Mouse (Mus musculus): ENCODE results near the gene Ttll5. TPM values are rescaled to one million over a fixed set of nuclear protein-coding genes. Genes with fewer than 3 reads are reported as not detected.

Ttll5 gene
- total RNA-seq, 2 experiments from 2014 or later: 48.5 to 48.6 TPM

GRCm38 (mm10) chr12:86039751-86040150, 215.3 kb downstream of the Ttll5 start:
- TF ChIP-seq CTCF (conservative IDR thresholded peaks at IDR 0.05): no peak
- DNase-seq (ENCODE audit: low spot score in 2 of 2): no peak
- Histone ChIP-seq H3K27ac (no peak overlapping the region), H3K4me3 (no peak overlapping the region)

GRCm38 (mm10) chr12:86046141-86046540, 221.7 kb downstream of the Ttll5 start:
- DNase-seq (ENCODE audit: low spot score in 2 of 2): no peak
- no peak for TF ChIP-seq CTCF (conservative IDR thresholded peaks at IDR 0.05)
- H3K27ac ChIP-seq: no peak overlapping the region

GRCm38 (mm10) chr12:86046776-86047175, 222.3 kb downstream of the Ttll5 start:
- no peak for TF ChIP-seq CTCF (conservative IDR thresholded peaks at IDR 0.05)
- Histone ChIP-seq H3K27ac (no peak overlapping the region), H3K4me3 (no peak overlapping the region)
- no peak for DNase-seq (ENCODE audit: low spot score in 2 of 2)

More at GRCm38 (mm10) chr12:86046141-86046540, 221.7 kb downstream of the Ttll5 start:
- H3K4me3 ChIP-seq: no peak overlapping the region

- Histone ChIP-seq H3K27ac (no peak overlapping the region), H3K4me3 (no peak overlapping the region)
- DNase-seq (ENCODE audit: low spot score in 2 of 2): no peak
- no peak for TF ChIP-seq CTCF (conservative IDR thresholded peaks at IDR 0.05)
Measured at GRCm38 (mm10) chr12:86047376-86047775, 222.9 kb downstream of the Ttll5 start.

- H3K4me3 ChIP-seq: no peak overlapping the region
- H3K27ac ChIP-seq: no peak overlapping the region
- no peak for DNase-seq (ENCODE audit: low spot score in 2 of 2)
- no peak for TF ChIP-seq CTCF (conservative IDR thresholded peaks at IDR 0.05)
Measured at GRCm38 (mm10) chr12:86049813-86050212, 225.4 kb downstream of the Ttll5 start.

- H3K4me3 ChIP-seq: no peak overlapping the region
- H3K27ac ChIP-seq: no peak overlapping the region
- no peak for TF ChIP-seq CTCF (conservative IDR thresholded peaks at IDR 0.05)
- DNase-seq (ENCODE audit: low spot score in 2 of 2): no peak
Measured at GRCm38 (mm10) chr12:86051477-86051876, 227.0 kb downstream of the Ttll5 start.

GRCm38 (mm10) chr12:86055306-86055705, 230.8 kb downstream of the Ttll5 start:
- Histone ChIP-seq H3K4me3 (no peak overlapping the region), H3K27ac (no peak overlapping the region)
- TF ChIP-seq CTCF (conservative IDR thresholded peaks at IDR 0.05): no peak
- DNase-seq (ENCODE audit: low spot score in 2 of 2): no peak

GRCm38 (mm10) chr12:86056976-86057375, 232.5 kb downstream of the Ttll5 start:
- TF ChIP-seq CTCF (conservative IDR thresholded peaks at IDR 0.05): no peak
- Histone ChIP-seq H3K4me3 (no peak overlapping the region), H3K27ac (no peak overlapping the region)
- no peak for DNase-seq (ENCODE audit: low spot score in 2 of 2)

- TF ChIP-seq CTCF (conservative IDR thresholded peaks at IDR 0.05): peak; percentile 29
- H3K4me3 ChIP-seq: no peak overlapping the region
- H3K27ac ChIP-seq: no peak overlapping the region
- DNase-seq (ENCODE audit: low spot score in 2 of 2): no peak
Measured at GRCm38 (mm10) chr12:86057516-86057915, 233.1 kb downstream of the Ttll5 start.

- DNase-seq (ENCODE audit: low spot score in 2 of 2): no peak
- no peak overlapping the region for H3K27ac ChIP-seq
- TF ChIP-seq CTCF (conservative IDR thresholded peaks at IDR 0.05): no peak
- no peak overlapping the region for H3K4me3 ChIP-seq
Measured at GRCm38 (mm10) chr12:86059341-86059740, 234.9 kb downstream of the Ttll5 start.

- H3K27ac ChIP-seq: no peak overlapping the region
- no peak for TF ChIP-seq CTCF (conservative IDR thresholded peaks at IDR 0.05)
- DNase-seq (ENCODE audit: low spot score in 2 of 2): no peak
- no peak overlapping the region for H3K4me3 ChIP-seq
Measured at GRCm38 (mm10) chr12:86064796-86065195, 240.3 kb downstream of the Ttll5 start.

- H3K4me3 ChIP-seq: no peak overlapping the region
- no peak for TF ChIP-seq CTCF (conservative IDR thresholded peaks at IDR 0.05)
- peak; percentile 27 to 65 for DNase-seq (ENCODE audit: low spot score in 2 of 2)
- no peak overlapping the region for H3K27ac ChIP-seq
Measured at GRCm38 (mm10) chr12:86071432-86071831, 247.0 kb downstream of the Ttll5 start.

GRCm38 (mm10) chr12:86074681-86075080, 250.2 kb downstream of the Ttll5 start:
- no peak for TF ChIP-seq CTCF (conservative IDR thresholded peaks at IDR 0.05)
- Histone ChIP-seq H3K27ac (peak overlapping the region; percentile 59; the same call in 1 of the 2 replicates), H3K4me3 (no peak overlapping the region)
- DNase-seq (ENCODE audit: low spot score in 2 of 2): peak in 1 of 2 experiments; percentile 37

GRCm38 (mm10) chr12:86075358-86075757, 250.9 kb downstream of the Ttll5 start:
- Histone ChIP-seq H3K27ac (peak overlapping the region; percentile 59; the same call in 1 of the 2 replicates), H3K4me3 (no peak overlapping the region)
- DNase-seq (ENCODE audit: low spot score in 2 of 2): no peak
- TF ChIP-seq CTCF (conservative IDR thresholded peaks at IDR 0.05): no peak
